8 mouse cellular contexts compared by ENCODE assay signal in the genomic region with DNA sequence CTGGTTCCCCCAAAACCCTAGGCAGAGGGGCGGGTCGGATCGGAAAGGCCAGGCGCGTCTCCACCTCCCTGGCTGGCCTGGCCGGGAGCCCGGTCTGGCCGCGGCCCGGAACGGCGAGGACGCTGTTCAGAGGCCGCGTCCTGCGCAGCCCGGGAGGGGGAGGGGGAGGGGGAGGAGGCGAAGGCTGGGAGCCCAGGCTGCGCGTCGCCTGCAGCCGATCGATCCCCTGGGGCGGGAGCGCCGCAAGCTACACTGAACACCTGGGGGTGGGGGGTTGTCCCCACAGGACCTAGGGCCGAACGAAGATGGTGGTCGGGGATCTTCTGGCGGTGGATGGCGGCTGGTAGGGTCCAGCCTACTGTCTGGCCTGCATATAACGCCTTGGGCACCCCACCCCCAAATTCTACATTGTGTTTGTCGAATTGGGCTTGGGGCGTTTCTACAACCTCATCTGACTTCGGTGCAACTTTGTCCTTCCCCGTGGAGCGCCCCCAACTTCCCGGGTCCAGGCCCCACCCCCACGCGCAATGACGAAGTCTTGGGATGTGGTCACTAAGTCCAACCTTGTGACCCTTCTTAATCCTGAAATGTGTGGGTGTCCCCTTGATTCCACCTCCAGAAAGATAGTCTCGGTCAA. TPM values are rescaled to one million over a fixed set of nuclear protein-coding genes. Genes with fewer than 3 reads are reported as not detected.
DNase-seq lines count a peak whose midpoint lies in the region; ATAC-seq and TF ChIP-seq lines count a peak whose summit lies in the region.

No protein-coding gene starts in this region.

- no peak for TF ChIP-seq CTCF in gastrocnemius, adult 2 months (IDR thresholded peaks at IDR 0.05)

- peaks cover 19% of the 10 kb centered on the region for H3K27me3 ChIP-seq in hindbrain, embryonic 15.5 days
- H3K27me3 ChIP-seq in liver, embryonic 11.5 days (replicated peaks; ENCODE audit: control insufficient read depth, insufficient read depth, low read length): peaks cover 82% of the 10 kb centered on the region

- H3K27ac ChIP-seq in gastrocnemius, adult 2 months: peak overlapping the region; percentile 68
- no peak overlapping the region for H3K27ac ChIP-seq in hindbrain, embryonic 15.5 days (replicated peaks)
- no peak overlapping the region for H3K27ac ChIP-seq in liver, embryonic 11.5 days (ENCODE audit: low read depth, low read length)

- no peaks in the 10 kb centered on the region for H3K9me3 ChIP-seq in hindbrain, embryonic 15.5 days
- H3K9me3 ChIP-seq in liver, embryonic 11.5 days (ENCODE audit: control insufficient read depth, low read length): no peaks in the 10 kb centered on the region

- peak overlapping the region; percentile 97 for H3K4me2 ChIP-seq in hindbrain, embryonic 15.5 days
- H3K4me2 ChIP-seq in liver, embryonic 11.5 days: peak overlapping the region; percentile 75

- peaks cover 51% of the 10 kb centered on the region for H3K4me1 ChIP-seq in hindbrain, embryonic 15.5 days (replicated peaks)
- peaks cover 20% of the 10 kb centered on the region for H3K4me1 ChIP-seq in liver, embryonic 11.5 days (replicated peaks; ENCODE audit: control insufficient read depth, insufficient read depth, low read length)

- peak overlapping the region; percentile 82 for H3K4me3 ChIP-seq in gastrocnemius, adult 2 months
- peak overlapping the region; percentile 57 for H3K4me3 ChIP-seq in hindbrain, embryonic 15.5 days
- H3K4me3 ChIP-seq in liver, embryonic 11.5 days (ENCODE audit: low read depth, low read length): peak overlapping the region; percentile 51

- intact Hi-C loops in gastrocnemius, adult 2 months (cut with DNase I): no loop called here

- peak overlapping the region; percentile 65 for H3K9ac ChIP-seq in hindbrain, embryonic 15.5 days
- H3K9ac ChIP-seq in liver, embryonic 11.5 days (ENCODE audit: low read depth, low read length): peak overlapping the region; percentile 40; the same call in 1 of the 2 replicates

- no peaks in the 10 kb centered on the region for H3K36me3 ChIP-seq in hindbrain, embryonic 15.5 days
- H3K36me3 ChIP-seq in liver, embryonic 11.5 days (ENCODE audit: control insufficient read depth, insufficient read depth, low read length): no peaks in the 10 kb centered on the region

- DNase-seq in spleen, adult 18-20 months: peak; percentile 44 to 47
- no peak for DNase-seq in spleen, postnatal 10 days (ENCODE audit: low spot score in 2 of 2)
- DNase-seq in cerebellum, adult 8-10 months: peak; percentile 35
- DNase-seq in gastrocnemius, adult 2 months: peak; percentile 91
- DNase-seq in liver, embryonic 11.5 days (ENCODE audit: low spot score): peak; percentile 73
- peak; percentile 66 for DNase-seq in naive thymus-derived CD4-positive, alpha-beta T cell, adult 2 months (ENCODE audit: low read depth)
- DNase-seq in frontal cortex, postnatal 36 days (ENCODE audit: low spot score in 2 of 2): no peak

- under 1% methylated on average over 25 of the region's 42 CpGs for WGBS in hindbrain, embryonic 15.5 days
- WGBS in liver, embryonic 11.5 days: 2% methylated on average over 29 of the region's 42 CpGs

- peak; percentile 29 for ATAC-seq in hindbrain, embryonic 15.5 days (ENCODE audit: low FRiP score, low read depth)
- ATAC-seq in liver, embryonic 11.5 days (replicated peaks; ENCODE audit: low FRiP score): peak; percentile 44

RNA-seq across cellular contexts. Expression of gene Cbx4, which starts 5.1 kb away (rescaled TPM):
- total RNA-seq in gastrocnemius, adult 2 months (2021): 1 to 10 TPM; 2.1 to 2.2 TPM
- 21.9 and 23.2 TPM in 2 replicates for polyA plus RNA-seq in hindbrain, embryonic 15.5 days (2015; fragmentation: Nextera tagmentation; extraction: Ambion mirVana)
- 5.1 TPM in 2 replicates for polyA plus RNA-seq in liver, embryonic 11.5 days (2014; fragmentation: Nextera tagmentation; extraction: Ambion mirVana)

RNA-seq across cellular contexts. Expression of gene Cbx8, which starts 50.3 kb away (rescaled TPM):
- total RNA-seq in gastrocnemius, adult 2 months (2021): 1 to 10 TPM; 1.5 to 1.6 TPM
- polyA plus RNA-seq in hindbrain, embryonic 15.5 days (2015; fragmentation: Nextera tagmentation; extraction: Ambion mirVana): 8.6 and 10.0 TPM in 2 replicates
- polyA plus RNA-seq in liver, embryonic 11.5 days (2014; fragmentation: Nextera tagmentation; extraction: Ambion mirVana): 6.5 and 7.1 TPM in 2 replicates

Comparison
In these comparisons a context has a peak if more than half of its experiments do, and no peak if none do; other contexts are left out.
1. DNase-seq: peak in spleen, adult 18-20 months (2 of 2), cerebellum, adult 8-10 months (single experiment), gastrocnemius, adult 2 months (single experiment), liver, embryonic 11.5 days (single experiment) and naive thymus-derived CD4-positive, alpha-beta T cell, adult 2 months (single experiment); none in spleen, postnatal 10 days (0 of 2) and frontal cortex, postnatal 36 days (0 of 2).
2. Peak in every context shown above with its lines, with median percentiles within 50 percentile points of each other: H3K4me3 ChIP-seq.